Mouse (Mus musculus): Measurements from ENCODE around the gene Clec4g. TPM values are rescaled to one million over a fixed set of nuclear protein-coding genes. Genes with fewer than 3 reads are reported as not detected.
"Not testable (repeated sequence)": the region's sequence is repeated elsewhere in the genome, so short reads cannot be mapped to it uniquely, and the experiment has no call there.

The Clec4g gene
- not detected in 2 replicates for total RNA-seq (2014; fragmentation: Nextera tagmentation)
- not detected in 2 replicates for total RNA-seq (2017)

DNA sequence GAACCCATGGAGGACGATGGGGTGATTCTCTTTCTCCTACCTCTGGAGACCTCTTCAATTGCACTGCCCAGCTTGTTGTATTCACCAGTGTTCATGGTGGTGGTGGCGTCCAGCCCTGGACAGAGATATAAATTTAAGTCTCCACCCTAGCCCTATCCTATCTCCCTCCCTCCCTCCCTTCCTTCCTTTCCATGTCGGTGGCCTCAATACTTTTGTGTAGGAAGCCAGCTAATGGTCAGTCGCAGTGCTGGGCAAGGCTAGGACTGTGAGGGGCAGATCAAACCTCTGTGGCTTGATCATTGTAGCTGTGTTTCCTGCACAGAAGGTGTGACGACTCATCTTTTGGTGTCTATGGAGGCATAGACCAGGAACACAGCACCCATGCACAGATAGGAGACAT, at the start of gene Clec4g:
Gene Clec4g (minus strand): TSS at position 101 of the 400 bp plus-strand sequence.
- no peak for ATAC-seq (replicated peaks; ENCODE audit: poor library complexity, severe bottlenecking)

DNA sequence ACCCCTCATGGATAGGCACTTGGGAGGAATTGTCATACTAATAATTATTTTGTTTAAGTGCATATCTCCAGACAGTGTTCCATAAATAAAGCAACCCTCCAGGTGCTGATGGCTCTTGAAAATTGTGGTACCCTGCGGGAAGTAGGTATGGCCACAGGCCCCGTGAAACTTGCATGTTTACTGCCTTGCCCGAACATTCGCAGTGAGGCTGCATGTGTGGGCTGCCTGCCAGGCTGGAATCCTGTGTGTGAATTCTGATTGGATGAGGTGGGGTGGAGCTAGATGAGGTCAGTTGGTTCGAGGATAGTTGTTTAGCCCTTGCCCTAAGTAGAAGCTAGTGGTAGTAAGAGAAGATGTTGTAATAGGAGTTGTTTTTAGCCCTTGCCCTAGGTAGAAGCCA, 48.2 kb upstream of the Clec4g start:
- ATAC-seq (replicated peaks; ENCODE audit: poor library complexity, severe bottlenecking) = not testable (repeated sequence)

DNA sequence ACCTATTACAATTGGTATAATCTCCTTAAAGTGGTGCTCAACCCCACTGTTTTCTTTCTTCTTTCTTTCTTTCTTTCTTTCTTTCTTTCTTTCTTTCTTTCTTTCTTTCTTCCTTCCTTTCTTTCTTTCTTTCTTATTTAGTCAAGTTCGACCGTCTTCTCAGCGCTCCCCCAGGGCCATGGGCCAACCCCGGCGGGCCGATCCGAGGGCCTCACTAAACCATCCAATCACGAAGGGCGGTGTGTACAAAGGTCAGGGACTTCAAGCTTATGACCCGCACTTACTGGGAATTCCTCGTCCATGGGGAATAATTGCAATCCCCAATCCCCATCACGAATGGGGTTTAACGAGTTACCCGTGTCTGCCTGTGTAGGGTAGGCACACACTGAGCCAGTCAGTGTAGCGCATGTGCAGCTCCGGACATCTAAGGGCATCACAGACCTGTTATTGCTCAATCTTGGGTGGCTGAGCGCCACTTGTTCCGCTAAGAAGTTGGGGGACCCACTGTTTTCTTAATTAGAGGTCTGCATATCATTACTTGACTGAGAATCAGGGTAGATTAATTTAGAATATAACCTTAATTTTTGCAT, 33.9 kb upstream of the Clec4g start:
- ATAC-seq (replicated peaks; ENCODE audit: poor library complexity, severe bottlenecking) = peak; percentile 97

DNA sequence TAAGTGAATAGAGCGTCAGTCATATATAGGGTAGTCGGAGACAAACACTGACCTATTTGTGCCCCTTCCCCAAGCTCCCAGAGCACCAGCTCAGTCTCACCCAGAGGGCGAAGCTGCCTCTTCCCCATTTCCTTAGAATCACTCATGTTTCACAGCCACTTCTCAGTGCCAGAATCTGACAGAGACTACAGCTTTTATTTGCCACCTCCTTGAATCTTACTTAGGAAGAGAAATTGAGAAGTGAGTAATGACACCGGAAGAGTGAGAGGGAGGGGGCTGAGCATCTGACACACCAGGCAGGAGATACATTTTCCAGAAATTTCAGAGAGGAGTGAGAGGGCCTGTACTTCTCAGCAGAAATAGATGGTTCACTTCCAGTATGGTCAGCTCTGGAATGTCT, 28.3 kb upstream of the Clec4g start, which contains the start of gene Cd209a:
Gene Cd209a (minus strand): TSS at position 224 of the 400 bp plus-strand sequence.
- peak; percentile 48 for ATAC-seq (replicated peaks; ENCODE audit: poor library complexity, severe bottlenecking)

DNA sequence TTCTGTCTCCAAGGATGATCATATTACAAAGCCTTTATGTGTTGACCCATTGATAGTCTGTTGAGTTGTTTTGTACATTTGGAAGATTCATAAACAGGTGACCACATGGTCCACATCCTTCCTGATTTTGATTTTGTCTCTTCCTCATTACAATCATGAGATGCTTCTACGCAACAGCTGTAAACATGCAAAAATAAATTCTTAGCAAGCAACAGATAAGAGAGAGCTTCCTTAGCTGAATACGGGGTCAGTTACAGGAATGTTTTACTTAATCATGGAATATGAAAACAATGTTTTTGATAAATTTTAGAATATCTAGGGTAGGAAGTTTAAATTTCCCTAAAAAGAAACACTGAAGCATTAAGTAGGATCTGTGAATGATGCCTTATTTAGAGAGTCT, 16.5 kb upstream of the Clec4g start:
- no peak for ATAC-seq (replicated peaks; ENCODE audit: poor library complexity, severe bottlenecking)

DNA sequence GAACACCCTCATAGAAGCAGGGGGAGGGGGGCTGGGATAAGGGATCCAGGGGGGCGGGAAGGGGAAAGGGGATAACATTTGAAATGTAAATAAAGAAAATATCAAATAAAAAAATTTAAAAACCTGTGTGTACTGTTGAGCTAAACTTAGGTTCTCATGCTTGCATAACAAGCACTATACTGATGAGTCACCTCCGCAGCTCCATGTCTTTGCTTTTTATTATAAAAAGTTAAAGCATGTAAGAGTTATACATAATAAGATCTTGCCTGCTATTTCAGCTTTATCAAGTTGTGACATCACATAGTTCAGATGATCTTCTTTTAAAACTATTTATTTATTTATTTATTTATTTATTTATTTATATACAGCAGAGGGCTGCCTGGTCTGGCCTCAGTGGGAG, 15.1 kb upstream of the Clec4g start:
- ATAC-seq (replicated peaks; ENCODE audit: poor library complexity, severe bottlenecking) = no peak

DNA sequence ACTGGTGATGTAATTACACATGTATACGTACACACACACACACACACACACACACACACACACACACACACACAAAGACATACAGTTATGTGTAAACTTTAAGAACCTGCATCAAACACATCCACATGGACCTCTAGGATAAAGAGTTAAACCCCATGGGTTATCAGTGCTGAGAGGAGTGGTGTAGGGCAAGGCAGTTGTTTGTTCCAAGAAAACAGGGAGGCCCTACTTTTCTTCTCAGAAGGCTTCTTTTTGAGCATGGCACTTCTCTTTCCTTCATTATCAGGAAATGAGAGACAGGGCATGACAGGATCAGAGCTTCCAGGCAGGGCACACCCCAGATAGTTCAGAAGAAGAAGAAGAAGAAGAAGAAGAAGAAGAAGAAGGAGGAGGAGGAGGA, 13.6 kb upstream of the Clec4g start:
- no peak for ATAC-seq (replicated peaks; ENCODE audit: poor library complexity, severe bottlenecking)

DNA sequence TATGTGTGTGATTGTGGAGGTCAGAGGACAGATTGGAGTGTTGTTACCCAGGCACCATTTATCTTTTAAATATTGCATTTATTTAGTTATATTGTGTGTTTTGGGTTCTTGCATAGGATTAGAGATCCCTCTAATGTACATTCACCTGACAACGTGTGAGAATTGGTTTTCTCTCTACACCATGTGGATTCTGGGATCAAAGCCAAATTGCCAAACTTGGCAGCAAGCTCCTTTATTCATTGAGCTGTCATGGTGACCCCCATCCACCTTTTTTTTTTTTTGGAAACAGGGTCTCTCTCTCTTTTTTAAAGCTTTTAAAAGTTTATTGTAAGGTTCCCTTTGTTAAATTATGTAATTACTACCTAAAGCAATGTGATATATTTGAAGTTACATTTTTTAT, 590 bp upstream of the Clec4g start:
- ATAC-seq (replicated peaks; ENCODE audit: poor library complexity, severe bottlenecking) = no peak

DNA sequence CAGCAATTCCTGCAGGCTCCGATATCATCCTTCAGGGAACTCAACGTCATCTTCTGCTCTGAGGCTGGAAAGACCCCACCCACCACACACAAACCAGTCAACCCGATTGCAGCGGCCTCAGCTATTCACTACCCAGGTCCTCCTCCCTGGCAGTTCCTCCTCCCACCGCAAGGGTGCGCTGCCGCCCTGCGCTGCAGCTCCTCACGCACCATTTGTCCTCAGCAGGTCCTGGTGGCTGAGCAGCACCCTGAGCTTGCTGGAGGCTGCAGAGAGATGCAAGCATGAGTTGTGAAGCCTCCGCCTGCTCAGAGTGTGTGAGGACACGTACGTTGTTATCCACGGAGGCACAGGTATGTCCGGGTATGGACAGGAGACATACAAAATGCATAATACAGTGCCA, 1.9 kb downstream of the Clec4g start:
- ATAC-seq (replicated peaks; ENCODE audit: poor library complexity, severe bottlenecking) = peak; percentile 98

DNA sequence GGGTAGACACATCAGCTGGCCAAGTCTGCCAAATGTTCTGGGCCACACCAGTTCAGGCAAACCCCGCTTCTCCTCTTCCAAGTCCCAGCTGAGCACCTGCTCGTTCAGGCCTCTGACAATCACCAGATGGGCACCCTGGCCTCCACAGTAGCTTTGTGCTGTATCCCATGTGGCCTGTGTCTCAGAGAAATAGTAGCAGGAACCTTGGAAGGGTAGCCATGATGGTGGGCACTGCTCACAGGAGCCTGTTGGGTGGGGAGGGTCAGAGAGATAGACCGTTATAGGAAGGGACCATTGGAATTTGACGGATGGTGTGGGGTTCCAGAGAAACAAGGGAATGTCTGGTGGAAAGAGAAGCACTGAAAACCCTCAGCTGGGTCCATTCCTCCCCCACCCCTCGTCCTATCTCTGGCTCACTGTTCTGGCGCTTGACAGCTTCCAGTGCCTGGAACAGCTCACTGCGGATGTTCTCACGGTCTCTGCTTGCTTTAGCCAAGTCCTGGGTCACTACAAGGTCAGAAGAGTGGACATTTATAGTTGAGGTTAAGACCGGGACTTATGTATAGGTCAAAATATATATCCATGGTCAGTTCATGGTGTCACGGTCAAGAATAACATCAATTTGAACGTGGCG, 3.0 kb downstream of the Clec4g start:
- no peak for ATAC-seq (replicated peaks; ENCODE audit: poor library complexity, severe bottlenecking)

DNA sequence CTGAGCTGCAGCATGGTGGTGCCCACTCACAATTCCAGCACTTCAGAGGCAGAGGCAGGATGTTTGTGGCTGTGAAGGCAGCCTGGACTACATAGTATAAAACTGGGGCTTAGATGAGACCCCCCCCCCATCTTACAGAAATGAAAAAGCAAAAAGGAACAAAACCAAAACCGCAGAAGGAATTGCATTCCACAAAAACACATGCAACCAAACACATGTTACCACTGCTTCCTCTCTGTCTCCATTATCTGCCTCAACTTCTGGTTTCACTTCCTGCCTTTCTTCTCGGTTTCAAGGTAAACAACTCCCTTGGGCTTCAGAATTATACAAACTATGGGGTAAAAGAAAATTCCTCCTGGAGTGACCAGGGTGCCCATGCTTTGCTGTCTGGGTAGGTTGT, 8.8 kb downstream of the Clec4g start:
- ATAC-seq (replicated peaks; ENCODE audit: poor library complexity, severe bottlenecking) = peak; percentile 82

DNA sequence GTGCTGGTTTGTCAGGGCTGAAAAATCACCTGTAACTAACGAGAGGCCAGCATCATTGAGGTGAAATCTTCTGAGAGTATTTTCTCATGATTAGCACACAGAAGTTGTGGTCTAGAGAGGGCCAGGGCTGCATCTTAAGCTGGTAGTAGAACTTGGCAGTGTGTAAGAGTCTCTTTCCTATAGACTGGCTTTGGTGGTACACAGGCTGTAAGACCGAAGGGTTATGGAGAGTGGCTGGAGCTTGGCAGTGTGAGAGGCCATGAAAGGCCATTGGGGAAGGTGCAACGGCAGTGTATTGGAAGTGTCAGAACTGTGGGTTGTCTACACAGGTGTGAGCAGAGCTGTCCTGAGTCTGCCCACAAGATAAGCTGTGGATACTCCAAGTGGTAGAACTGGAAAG, 10.1 kb downstream of the Clec4g start:
- peak; percentile 18; the same call in 1 of the 2 replicates for ATAC-seq (replicated peaks; ENCODE audit: poor library complexity, severe bottlenecking)

DNA sequence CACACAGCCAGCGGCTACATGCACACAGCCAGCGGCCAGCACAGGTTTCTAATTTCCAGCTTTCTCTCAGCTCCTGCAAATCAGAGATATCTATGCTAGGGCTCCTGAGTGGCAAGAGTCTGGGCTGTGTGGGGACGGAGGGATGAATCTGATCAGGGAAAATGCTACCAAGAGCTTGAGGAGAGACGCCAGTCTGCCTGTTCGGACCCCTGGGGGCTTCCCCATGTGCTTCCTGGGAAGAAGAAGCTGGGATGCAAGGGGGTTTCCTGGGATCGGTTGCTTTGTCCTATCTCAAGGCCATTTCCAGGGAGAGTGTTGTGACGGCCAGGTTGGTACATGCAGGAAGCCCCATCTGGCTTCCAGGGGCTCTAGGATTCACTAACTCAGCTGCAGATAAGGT, 12.8 kb downstream of the Clec4g start:
- ATAC-seq (replicated peaks; ENCODE audit: poor library complexity, severe bottlenecking) = no peak

DNA sequence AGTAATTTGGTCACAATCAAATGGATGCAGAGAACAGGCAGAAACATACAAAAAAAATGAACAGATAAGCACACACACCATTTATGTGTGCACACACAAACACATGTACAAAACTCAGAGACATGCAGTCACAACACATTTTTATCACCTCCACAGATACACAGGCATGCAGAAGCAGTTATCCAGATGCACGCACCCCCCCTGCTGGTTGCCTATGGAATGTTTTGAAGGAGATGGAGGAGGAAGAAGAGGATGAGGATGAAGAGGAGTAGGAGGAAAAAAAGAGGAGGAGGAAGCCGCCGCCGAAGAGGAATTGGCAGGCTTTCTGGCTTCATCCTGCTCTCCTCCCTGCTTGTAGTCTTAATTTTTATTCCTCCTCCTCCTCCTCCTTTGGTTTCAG, 14.7 kb downstream of the Clec4g start:
- peak; percentile 48 for ATAC-seq (replicated peaks; ENCODE audit: poor library complexity, severe bottlenecking)

DNA sequence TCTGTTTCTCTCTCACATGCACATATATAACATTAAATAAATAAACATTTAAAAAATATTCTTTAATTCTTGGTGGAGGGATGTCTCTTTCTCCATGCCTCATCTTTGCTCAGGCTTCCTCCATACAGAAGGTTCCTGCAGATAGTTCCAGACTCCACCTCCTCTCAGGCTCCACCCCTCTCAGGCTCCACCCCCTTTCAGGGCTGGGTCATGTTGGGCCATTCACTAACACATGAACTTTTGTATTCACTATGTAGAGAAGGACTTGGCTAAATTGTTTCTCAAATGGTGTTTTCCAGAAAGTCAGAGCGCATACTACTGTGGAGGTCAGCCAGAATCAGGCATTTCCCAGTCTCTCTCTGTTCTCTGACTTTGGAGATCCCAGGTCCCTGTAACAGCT, 19.0 kb downstream of the Clec4g start:
- ATAC-seq (replicated peaks; ENCODE audit: poor library complexity, severe bottlenecking) = peak; percentile 71

DNA sequence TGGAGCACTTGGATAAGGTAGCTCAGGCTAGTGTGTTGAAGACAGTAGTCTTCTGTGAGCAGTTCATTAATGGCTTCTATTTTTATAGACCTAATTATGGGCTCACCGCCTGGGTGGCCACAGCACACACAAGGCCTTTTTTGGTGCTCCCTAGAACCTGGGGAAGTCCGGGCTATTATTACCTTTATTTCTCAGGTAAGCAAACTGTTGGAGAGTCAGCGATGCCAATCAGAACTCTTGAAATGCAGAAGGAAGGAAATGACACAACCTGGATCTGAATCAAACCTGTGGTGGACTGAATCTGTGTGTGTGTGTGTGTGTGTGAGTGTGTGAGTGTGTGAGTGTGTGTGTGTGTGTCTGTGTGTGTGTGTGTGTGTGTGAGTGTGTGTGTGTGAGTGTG, 26.3 kb downstream of the Clec4g start, which contains the start of gene Fcer2a:
Gene Fcer2a (minus strand): TSS at position 55 of the 400 bp plus-strand sequence.
- no peak for ATAC-seq (replicated peaks; ENCODE audit: poor library complexity, severe bottlenecking)

DNA sequence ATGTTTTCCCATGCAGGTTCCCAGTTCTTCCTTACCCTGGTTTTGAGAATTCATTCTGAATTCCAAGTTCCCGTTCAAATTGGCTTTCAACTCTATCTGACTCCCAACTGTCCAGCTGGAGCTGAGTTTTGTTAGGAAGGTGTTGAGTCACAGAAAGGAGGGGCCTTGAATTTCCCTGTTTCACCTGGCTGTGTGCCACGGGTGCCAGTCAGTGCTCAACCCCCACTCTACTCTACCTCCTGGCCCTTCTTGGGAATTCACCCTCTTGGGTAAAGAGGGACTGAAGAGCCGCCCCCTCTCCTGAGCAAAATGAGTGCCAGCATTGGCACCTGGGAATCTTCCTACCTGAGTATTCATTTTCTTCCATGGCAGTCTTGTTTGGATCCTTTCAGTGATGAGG, 29.7 kb downstream of the Clec4g start:
- ATAC-seq (replicated peaks; ENCODE audit: poor library complexity, severe bottlenecking) = no peak

DNA sequence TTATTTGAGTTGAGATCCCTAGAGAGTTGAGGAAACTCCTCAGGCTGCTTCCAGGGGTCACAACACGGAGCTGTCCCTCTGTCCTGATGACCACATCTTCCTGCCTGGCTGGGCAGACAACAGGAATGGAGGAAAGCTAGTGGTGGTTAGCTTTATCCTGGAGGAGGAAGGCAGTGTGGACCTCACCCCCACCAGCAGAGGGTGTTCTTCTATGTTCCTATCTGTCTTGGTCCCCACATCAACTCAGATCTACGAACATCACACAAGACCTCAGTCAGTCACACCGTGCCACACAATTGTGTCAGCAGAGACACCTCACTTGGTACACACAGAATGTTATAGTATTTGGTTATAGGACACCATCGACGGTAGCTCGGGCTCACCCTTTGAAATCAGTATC, 32.9 kb downstream of the Clec4g start:
- peak; percentile 38 for ATAC-seq (replicated peaks; ENCODE audit: poor library complexity, severe bottlenecking)

DNA sequence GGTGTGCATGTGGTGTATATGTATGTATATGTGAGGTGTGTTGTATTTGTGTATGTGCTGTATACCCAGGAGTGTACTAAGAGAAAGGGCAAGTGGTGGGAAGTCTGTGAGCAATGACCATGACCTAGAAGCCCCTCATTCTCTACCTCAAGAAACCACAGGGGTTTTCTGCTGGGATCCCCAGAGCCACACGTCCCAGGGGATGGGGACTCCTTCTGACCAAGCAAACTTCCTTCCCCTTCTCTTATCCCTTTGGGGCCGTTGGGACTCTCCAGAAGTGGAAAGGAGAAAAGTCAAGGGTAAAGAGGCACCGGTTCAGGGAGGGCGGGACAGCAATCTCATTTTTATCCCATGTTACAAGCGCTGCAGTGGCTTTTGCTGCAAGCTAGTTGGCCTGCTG, 35.0 kb downstream of the Clec4g start:
- ATAC-seq (replicated peaks; ENCODE audit: poor library complexity, severe bottlenecking) = no peak

DNA sequence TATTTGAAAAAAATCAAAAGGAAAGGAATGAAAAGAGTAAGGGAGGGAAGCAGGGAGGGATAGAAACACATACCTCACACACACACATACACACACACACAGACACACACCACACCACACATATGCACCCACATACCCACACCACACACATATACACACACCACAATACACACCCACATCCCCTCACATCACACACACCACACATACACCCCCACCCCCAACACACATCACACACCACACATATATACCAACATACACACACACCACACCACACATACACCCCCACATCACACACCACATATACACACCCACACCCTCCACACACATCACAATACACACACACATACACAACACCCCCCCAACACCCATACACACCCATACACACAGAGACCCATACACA, 35.9 kb downstream of the Clec4g start:
- ATAC-seq (replicated peaks; ENCODE audit: poor library complexity, severe bottlenecking) = no peak

DNA sequence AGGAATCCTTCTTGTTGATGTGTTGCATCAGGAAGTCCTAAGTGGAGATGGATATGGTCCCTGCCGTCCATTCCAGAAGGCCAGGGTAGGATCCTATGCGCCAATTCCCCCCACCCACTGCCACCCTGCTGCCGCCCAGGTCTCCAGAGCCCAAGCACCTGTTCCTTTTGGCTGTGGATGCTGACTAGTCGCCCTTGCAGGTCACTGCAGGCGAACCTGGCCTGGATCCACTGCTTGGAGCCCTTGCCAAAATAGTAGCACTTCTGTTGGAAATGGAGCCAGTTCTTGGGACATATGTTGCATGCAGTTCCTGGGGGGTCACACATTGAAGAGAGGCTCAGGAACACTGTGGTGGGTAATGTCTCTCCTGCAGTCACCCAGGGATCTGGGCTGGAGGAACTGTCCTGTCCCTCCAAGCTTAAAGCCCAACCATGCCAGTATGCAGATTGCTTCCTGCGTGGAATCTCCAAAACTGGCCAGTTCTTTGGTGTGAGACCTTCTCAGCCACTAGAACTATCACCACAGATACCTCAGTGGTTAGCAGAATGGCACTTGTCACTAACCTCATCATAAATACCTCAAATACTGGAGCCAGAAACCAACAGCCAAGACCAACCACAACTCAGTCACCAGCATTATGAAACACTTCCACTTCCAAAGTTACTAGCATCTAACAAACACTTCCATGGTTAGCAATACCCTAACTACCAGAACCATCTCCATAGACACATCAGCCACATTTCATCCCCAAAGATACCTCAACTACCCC, 36.9 kb downstream of the Clec4g start:
- peak; percentile 27 for ATAC-seq (replicated peaks; ENCODE audit: poor library complexity, severe bottlenecking)
